21 mouse cellular contexts compared by ENCODE assay signal in genomic region chr8:78550752-78551134, GRCm38 (mm10). TPM values are rescaled to one million over a fixed set of nuclear protein-coding genes. Genes with fewer than 3 reads are reported as not detected.
DNase-seq lines count a peak whose midpoint lies in the region; ATAC-seq lines count a peak whose summit lies in the region.
"Had no signal": no experiment of that assay in that cellular context is flagged by ENCODE, and none has a peak within 500 bp of the region (broad histone marks: within the 10 kb centered on the region; RNA-seq: fewer than 3 reads in every experiment).

No protein-coding gene starts in this region.

- no peaks in the 10 kb centered on the region for H3K36me3 ChIP-seq in forebrain, embryonic 15.5 days
- no peaks in the 10 kb centered on the region for H3K36me3 ChIP-seq in forebrain, embryonic 14.5 days (ENCODE audit: control insufficient read depth, insufficient read depth, low read length)
- no peaks in the 10 kb centered on the region for H3K36me3 ChIP-seq in midbrain, embryonic 13.5 days

- no peak overlapping the region for H3K4me2 ChIP-seq in forebrain, embryonic 15.5 days (replicated peaks)
- no peak overlapping the region for H3K4me2 ChIP-seq in forebrain, embryonic 14.5 days (ENCODE audit: low read length)
- no peak overlapping the region for H3K4me2 ChIP-seq in midbrain, embryonic 13.5 days (replicated peaks)

- H3K4me1 ChIP-seq in forebrain, embryonic 15.5 days = peaks cover 11% of the 10 kb centered on the region
- peaks cover 7% of the 10 kb centered on the region; the same call in 1 of the 2 replicates for H3K4me1 ChIP-seq in forebrain, embryonic 14.5 days (ENCODE audit: control insufficient read depth, insufficient read depth, low read length)
- peaks cover 29% of the 10 kb centered on the region for H3K4me1 ChIP-seq in midbrain, embryonic 13.5 days (replicated peaks)

- no peak overlapping the region for H3K9ac ChIP-seq in forebrain, embryonic 15.5 days (replicated peaks)
- H3K9ac ChIP-seq in forebrain, embryonic 14.5 days (ENCODE audit: low read length) = no peak overlapping the region
- no peak overlapping the region for H3K9ac ChIP-seq in midbrain, embryonic 13.5 days (replicated peaks)
- H3K9ac ChIP-seq: heart, embryonic 13.5 days; liver, postnatal 0 days had no signal

- H3K27me3 ChIP-seq in forebrain, embryonic 15.5 days = no peaks in the 10 kb centered on the region
- no peaks in the 10 kb centered on the region for H3K27me3 ChIP-seq in forebrain, embryonic 14.5 days (replicated peaks; ENCODE audit: control insufficient read depth, insufficient read depth, low read length)
- no peaks in the 10 kb centered on the region for H3K27me3 ChIP-seq in midbrain, embryonic 13.5 days
- H3K27me3 ChIP-seq: CH12.LX; heart, embryonic 13.5 days had no signal

- H3K27ac ChIP-seq in forebrain, embryonic 15.5 days (replicated peaks) = no peak overlapping the region
- no peak overlapping the region for H3K27ac ChIP-seq in forebrain, embryonic 14.5 days (ENCODE audit: low read depth, low read length)
- H3K27ac ChIP-seq in midbrain, embryonic 13.5 days = peak overlapping the region; percentile 84
- H3K27ac ChIP-seq: embryonic facial prominence, embryonic 10.5 days; layer of hippocampus, adult 2 months had no signal

- 41% methylated on average over 2 of the region's 2 CpGs for WGBS in forebrain, embryonic 15.5 days
- WGBS in forebrain, embryonic 14.5 days = 51% methylated on average over 2 of the region's 2 CpGs
- 51% methylated on average over 2 of the region's 2 CpGs for WGBS in midbrain, embryonic 13.5 days

- no peak for DNase-seq in forebrain, embryonic 14.5 days (ENCODE audit: low spot score)
- DNase-seq in testis, postnatal 10 days (ENCODE audit: low spot score) = peak; percentile 34
- no peak for DNase-seq in testis, postnatal 14 days (ENCODE audit: low spot score)
- no peak for DNase-seq in lung, postnatal 10 days
- DNase-seq in kidney, adult 18-20 months = no peak
- DNase-seq: adrenal gland, postnatal 36 days; cerebellum, adult 2 months; kidney, adult 8-10 months; kidney, postnatal 14 days; layer of hippocampus, postnatal 36 days; liver, postnatal 0 days; right cerebral cortex, adult 18-20 months; thymus, postnatal 36 days had no signal

- no peaks in the 10 kb centered on the region for H3K9me3 ChIP-seq in forebrain, embryonic 15.5 days
- H3K9me3 ChIP-seq in forebrain, embryonic 14.5 days (replicated peaks; ENCODE audit: control insufficient read depth, low read length) = no peaks in the 10 kb centered on the region
- no peaks in the 10 kb centered on the region for H3K9me3 ChIP-seq in midbrain, embryonic 13.5 days
- H3K9me3 ChIP-seq: embryonic facial prominence, embryonic 10.5 days; heart, embryonic 13.5 days had no signal

- H3K4me3 ChIP-seq in forebrain, embryonic 15.5 days = no peak overlapping the region
- H3K4me3 ChIP-seq in forebrain, embryonic 14.5 days (ENCODE audit: low read depth, low read length) = no peak overlapping the region
- no peak overlapping the region for H3K4me3 ChIP-seq in midbrain, embryonic 13.5 days (replicated peaks)
- H3K4me3 ChIP-seq: embryonic facial prominence, embryonic 10.5 days; heart, embryonic 13.5 days; layer of hippocampus, adult 2 months had no signal

- ATAC-seq in forebrain, embryonic 15.5 days (replicated peaks) = 0 out of 2 replicates have a peak, but pooled peaks have one; percentile 41
- ATAC-seq in forebrain, embryonic 14.5 days = no peak; the same call in 1 of the 2 replicates
- peak; percentile 77 for ATAC-seq in midbrain, embryonic 13.5 days
- ATAC-seq: forebrain, embryonic 16.5 days; inflammation-experienced regulatory T-cells, adult 6 months; liver, postnatal 0 days had no signal

RNA-seq across cellular contexts. Expression of gene Slc10a7, which starts 41.6 kb away (rescaled TPM):
- polyA plus RNA-seq in forebrain, embryonic 15.5 days (2015; fragmentation: Nextera tagmentation; extraction: Ambion mirVana) = 8.9 and 10.7 TPM in 2 replicates
- 5.2 and 6.8 TPM in 2 replicates for polyA plus RNA-seq in forebrain, embryonic 14.5 days (2014; fragmentation: Nextera tagmentation; extraction: Ambion mirVana)
- polyA plus RNA-seq in midbrain, embryonic 13.5 days (2015; fragmentation: Nextera tagmentation; extraction: Ambion mirVana) = 12.9 and 13.1 TPM in 2 replicates

RNA-seq across cellular contexts. Expression of gene Rbmxl1, which starts 42.0 kb away (rescaled TPM):
- 242 and 250 TPM in 2 replicates for polyA plus RNA-seq in forebrain, embryonic 15.5 days (2015; fragmentation: Nextera tagmentation; extraction: Ambion mirVana)
- 263 and 267 TPM in 2 replicates for polyA plus RNA-seq in forebrain, embryonic 14.5 days (2014; fragmentation: Nextera tagmentation; extraction: Ambion mirVana)
- 269 and 271 TPM in 2 replicates for polyA plus RNA-seq in midbrain, embryonic 13.5 days (2015; fragmentation: Nextera tagmentation; extraction: Ambion mirVana)
